Mouse (Mus musculus) gonadal fat pad, adult 2 months (tissue): ENCODE data around the gene Sly. TPM values are rescaled to one million over a fixed set of nuclear protein-coding genes. Genes with fewer than 3 reads are reported as not detected.
"Not testable (repeated sequence)": the region's sequence is repeated elsewhere in the genome, so short reads cannot be mapped to it uniquely, and the experiment has no call there.

Source experiments
- DNase-seq: peaks from one replicate; pipeline ENCODE4 v3.0.0-alpha.2; 2012; ENCODE audit warnings: low read depth
- polyA plus RNA-seq: library from polyadenylated mRNA; depleted of rRNA; stranded (reverse); fragments of >200 nt; gene quantifications from 2 replicates; pipeline ENCODE4 v1.2.3, GENCODE M21; 2012; rRNA removed

Gene Sly
- polyA plus RNA-seq = not detected in 2 replicates

- DNase-seq = not testable (repeated sequence)
Measured at GRCm38 (mm10) chrY:57186888-57187287, at the start of gene Sly. Sly (plus strand) TSS chrY:57187188.
